Mouse (Mus musculus): ENCODE results near the gene Rtl5.

The Rtl5 gene

GRCm38 (mm10) chrX:102066134-102066533, 5.0 kb downstream of the Rtl5 start:
- DNase-seq (ENCODE audit: low spot score in 2 of 2): peak; percentile 11 to 39

DNA sequence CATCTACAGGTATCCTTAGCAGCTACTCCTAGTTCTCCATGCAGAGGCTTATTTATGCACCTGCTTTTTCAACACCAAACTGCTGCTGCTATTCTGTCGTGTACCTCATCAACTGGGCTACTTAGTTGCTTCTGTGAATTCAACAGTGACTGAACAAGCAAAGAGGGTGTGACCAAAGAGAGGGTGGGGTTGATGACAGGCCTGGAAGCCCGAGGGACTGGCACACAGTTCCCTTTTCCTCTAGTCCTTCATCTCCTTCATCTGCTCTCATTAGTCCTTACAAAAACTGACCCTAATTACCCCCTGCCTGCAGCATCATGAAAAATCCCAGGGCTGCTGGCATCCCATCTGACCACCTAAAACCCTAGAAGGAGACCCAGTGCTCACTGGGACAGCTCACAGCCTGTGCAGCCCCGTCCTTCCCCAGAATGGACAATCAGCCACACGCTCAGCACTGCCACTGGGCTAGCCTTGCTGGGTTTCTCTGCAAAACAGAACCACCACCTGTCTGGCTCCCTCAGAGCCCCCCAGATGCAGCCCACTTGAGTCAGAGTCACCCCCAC, 5.8 kb downstream of the Rtl5 start:
- no peak for DNase-seq (ENCODE audit: low spot score in 2 of 2)

DNA sequence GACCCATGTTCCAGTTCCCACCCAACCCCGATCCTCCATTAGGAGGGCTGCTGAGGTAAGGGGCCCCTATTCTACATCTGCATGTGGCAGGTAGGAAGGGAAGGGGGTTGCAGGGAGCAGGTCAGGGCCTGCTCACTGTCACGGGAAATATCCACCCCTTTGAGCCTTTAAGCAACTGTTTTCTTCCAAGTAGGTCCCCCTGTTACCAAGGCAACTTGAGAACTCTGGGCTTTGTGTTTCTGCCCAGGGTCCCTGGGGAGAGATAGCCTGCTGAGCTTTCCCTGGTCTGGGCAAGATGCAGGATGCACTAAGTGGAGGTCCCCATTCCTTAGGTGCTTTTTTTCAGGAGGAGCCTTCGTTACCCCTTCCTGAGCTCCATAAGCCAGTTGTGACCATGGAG, 7.0 kb downstream of the Rtl5 start:
- DNase-seq (ENCODE audit: low spot score in 2 of 2): no peak

DNA sequence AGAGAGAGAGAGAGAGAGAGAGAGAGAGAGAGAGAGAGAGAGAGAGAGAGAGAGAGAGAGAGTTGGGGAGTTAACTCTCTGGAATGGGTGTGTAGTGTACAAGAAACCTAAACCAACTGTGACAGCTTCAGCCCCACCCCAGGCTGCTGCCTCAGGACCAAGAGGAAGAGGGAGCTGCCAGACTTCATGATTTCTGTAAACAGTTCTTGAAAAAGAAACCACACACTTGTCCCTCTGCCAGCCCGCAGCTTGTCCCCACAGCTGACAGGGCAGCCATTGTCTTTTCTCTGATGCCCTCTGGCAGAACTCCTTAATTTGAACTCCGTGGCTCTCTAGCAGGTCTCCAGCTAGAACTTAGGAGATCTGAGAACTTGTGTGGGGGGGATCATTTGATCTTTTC, 10.2 kb downstream of the Rtl5 start:
- DNase-seq (ENCODE audit: low spot score in 2 of 2): no peak

DNA sequence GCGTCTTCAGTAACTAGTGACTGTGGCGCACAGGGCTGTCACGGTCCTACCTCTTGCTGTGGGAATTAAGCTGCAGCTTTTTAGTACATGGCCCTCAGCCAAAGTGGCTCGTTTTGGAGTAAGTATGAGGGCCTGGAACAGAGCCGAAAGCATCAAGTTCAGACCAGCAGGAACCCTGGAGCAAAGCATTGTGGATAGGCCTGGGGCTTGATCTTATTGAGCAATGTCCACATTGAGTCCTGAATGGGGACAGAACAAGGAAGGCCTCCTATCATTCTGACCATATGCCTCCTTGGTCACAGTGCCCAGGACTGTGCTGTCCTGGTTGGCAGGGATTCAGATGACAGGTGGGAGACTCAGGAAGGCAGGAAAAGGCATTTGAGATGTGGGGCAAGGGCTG, 10.9 kb downstream of the Rtl5 start:
- DNase-seq (ENCODE audit: low spot score in 2 of 2): no peak

GRCm38 (mm10) chrX:102059437-102059836, 11.7 kb downstream of the Rtl5 start:
- no peak for DNase-seq (ENCODE audit: low spot score in 2 of 2)

DNA sequence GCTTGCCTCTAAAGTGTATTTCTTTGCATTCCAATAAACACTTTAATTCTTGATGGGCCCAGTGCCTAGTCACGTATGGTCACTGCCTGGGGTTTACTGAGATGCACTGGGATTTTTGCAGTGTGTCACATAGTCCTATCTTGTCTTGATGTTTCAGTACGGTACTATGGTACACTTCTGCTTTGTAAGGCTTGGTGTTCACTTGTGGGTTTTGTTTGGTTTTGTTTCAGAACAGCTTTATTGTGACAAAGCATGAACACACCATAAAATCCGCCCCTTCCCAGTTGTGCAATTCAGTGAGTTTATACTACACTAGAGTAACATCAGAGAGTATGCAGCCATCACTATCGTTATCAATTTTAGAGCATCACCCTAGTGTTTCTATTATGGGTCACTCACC, 17.1 kb downstream of the Rtl5 start:
- no peak for DNase-seq (ENCODE audit: low spot score in 2 of 2)

- no peak for DNase-seq (ENCODE audit: low spot score in 2 of 2)
These were observed 17.7 kb downstream of the Rtl5 start for GRCm38 (mm10) chrX:102053371-102053770.

DNA sequence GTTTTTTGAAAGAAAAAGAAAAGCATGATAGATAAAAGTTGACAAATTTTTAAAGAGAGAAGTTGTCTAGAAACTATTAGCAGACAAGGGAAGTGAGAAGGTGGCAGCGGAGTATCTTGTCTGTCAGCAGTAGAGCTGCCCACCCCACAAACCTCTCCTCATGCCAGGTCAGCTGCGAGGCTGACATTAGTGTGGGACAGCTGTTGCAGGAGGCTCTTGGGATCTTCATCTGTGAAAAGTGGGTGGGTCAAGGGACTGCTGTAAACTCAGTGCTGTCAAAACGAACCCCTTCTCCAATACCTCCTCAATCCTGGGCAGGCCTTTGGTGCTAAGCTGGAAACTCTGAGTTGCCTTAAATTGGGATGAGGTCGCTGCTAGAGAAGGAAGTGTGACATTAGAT, 19.9 kb downstream of the Rtl5 start:
- DNase-seq (ENCODE audit: low spot score in 2 of 2): no peak

- DNase-seq (ENCODE audit: low spot score in 2 of 2): no peak
These were observed 20.6 kb downstream of the Rtl5 start for GRCm38 (mm10) chrX:102050552-102050951.

DNA sequence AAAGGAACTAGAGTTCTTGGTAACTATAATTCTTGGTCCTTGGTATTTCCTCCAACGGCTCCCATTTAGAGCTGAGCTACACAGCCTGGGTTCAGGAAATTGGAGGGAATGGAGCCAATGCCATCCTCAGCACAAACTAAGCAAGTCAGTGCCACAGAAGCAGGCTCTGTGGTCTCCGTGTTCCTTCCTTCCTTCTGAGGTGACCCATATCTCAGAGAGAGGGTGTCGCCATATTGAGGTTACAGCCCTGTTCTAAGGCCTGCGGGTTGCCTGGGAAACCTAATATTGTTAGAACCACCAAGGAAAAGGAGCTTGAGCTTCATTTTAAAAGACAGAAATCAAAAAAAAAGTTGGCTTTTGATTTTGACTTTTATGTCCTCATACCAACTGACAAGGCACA, 28.7 kb downstream of the Rtl5 start:
- no peak for DNase-seq (ENCODE audit: low spot score in 2 of 2)

- no peak for DNase-seq (ENCODE audit: low spot score in 2 of 2)
These were observed 29.5 kb downstream of the Rtl5 start for GRCm38 (mm10) chrX:102041562-102041961.

- no peak for DNase-seq (ENCODE audit: low spot score in 2 of 2)
These were observed 33.6 kb downstream of the Rtl5 start for GRCm38 (mm10) chrX:102037506-102037905.

- DNase-seq (ENCODE audit: low spot score in 2 of 2): no peak
These were observed 34.2 kb downstream of the Rtl5 start for GRCm38 (mm10) chrX:102036866-102037361.

DNA sequence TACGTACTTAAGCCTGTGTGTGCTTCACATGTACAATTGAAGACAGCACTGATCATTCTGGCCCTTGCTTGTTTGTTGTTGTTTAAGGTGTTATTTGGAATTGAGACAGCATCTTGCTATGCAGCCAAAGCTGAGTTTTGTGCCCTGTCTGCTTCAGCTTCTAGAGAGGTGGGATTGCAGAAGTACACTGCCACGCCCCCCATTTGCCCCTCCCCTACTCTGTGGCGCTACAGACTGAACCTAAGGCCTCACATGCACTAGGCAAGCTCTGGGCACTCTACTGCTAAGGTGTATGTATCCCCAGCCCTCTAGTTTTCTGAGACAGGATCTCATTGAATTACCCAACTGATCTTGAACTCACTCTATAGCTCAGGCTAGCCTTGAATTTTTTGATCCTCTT, 35.4 kb downstream of the Rtl5 start:
- no peak for DNase-seq (ENCODE audit: low spot score in 2 of 2)

- no peak for DNase-seq (ENCODE audit: low spot score in 2 of 2)
These were observed 37.5 kb downstream of the Rtl5 start for GRCm38 (mm10) chrX:102033566-102033965.

DNA sequence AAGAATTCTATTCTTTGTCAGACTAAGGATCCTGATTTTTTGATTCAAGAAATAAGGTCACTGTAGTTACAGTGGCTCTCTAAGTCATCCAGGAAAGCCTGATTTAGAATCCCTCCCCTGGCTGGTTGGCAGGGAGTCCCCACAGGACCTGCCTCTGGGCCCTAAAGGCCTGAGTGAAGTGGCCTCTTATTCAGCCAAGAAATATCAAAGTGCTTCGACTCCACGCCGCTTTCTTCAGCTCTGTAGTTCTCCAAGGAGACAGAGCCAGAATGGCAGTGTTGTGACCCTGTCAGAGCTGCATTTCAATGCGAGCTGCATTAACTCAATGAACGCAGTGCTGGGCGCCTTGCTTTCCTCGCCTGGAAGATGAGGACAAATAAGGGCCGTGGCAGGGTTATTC, 38.7 kb downstream of the Rtl5 start:
- DNase-seq (ENCODE audit: low spot score in 2 of 2): no peak

- peak; percentile 13 to 31 for DNase-seq (ENCODE audit: low spot score in 2 of 2)
These were observed 39.3 kb downstream of the Rtl5 start for GRCm38 (mm10) chrX:102031851-102032250.

GRCm38 (mm10) chrX:102024976-102025375, 46.1 kb downstream of the Rtl5 start:
- no peak for DNase-seq (ENCODE audit: low spot score in 2 of 2)

GRCm38 (mm10) chrX:102019471-102020240, 51.4 kb downstream of the Rtl5 start:
- no peak for DNase-seq (ENCODE audit: low spot score in 2 of 2)

- DNase-seq (ENCODE audit: low spot score in 2 of 2): no peak
These were observed 52.2 kb downstream of the Rtl5 start for GRCm38 (mm10) chrX:102018890-102019289.

DNA sequence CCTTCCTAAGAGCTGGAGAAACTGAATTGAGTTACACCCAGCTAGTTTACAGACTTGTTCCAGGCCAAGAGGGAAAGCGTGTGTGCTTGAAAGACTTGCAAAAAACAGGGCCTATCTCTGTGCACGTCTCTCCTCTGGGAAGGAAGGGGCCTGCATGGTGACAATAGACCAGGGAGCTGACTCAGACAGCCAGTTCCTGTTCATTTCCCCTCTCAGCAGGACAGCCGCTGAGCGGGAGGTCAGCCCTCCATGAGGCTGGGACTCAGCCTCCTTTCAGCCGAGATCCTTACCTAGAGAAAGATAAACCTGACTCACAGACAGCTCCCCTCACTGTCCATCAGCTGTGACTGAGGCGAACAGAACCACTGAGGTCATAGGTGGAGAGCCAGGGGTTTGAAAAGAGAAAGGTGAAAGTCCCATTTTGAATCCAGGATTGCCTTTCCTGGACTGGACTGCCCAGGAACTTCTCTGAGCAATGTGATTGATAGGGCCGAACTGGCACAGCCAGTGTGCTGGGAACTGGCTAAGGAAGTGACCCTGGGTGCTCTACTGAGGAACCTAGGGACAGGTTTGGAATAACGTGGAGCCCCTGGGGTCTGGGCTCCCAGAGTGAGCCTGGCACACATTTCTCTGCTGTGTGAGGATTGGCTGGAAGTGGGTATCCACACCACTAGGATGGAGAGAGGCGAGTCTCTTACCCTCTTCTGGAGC, 53.7 kb downstream of the Rtl5 start:
- no peak for DNase-seq (ENCODE audit: low spot score in 2 of 2)
